Mouse (Mus musculus) bone marrow, adult 2 months (tissue): ENCODE measurements around the gene Exoc4.

Experiments
- CTCF ChIP-seq: fragments of 200-500 bp; IDR thresholded peaks from 2 replicates; pipeline ENCODE4 v1.5.1; 2011; ENCODE audit warnings: low read length, control low read depth; ENCODE audit not compliant: control insufficient read depth, insufficient read depth
- POLR2A ChIP-seq: fragments of 200-500 bp; IDR thresholded peaks from 2 replicates; pipeline ENCODE4 v1.6.1; 2011; ENCODE audit warnings: low read depth, mild to moderate bottlenecking, control low read depth, low read length, borderline replicate concordance; ENCODE audit not compliant: control insufficient read depth

- TF ChIP-seq POLR2A, result no peak
- no peak for TF ChIP-seq CTCF
Measured at GRCm38 (mm10) chr6:33328326-33328725, 79.4 kb downstream of the Exoc4 start.
